Mouse (Mus musculus) midbrain, embryonic 16.5 days (tissue): ENCODE results near the gene Ankrd50. TPM values are rescaled to one million over a fixed set of nuclear protein-coding genes. Genes with fewer than 3 reads are reported as not detected.

Experiments
- ATAC-seq: fragments of 200-750 bp; cut with Nextera tagmentation; 2 replicates; pipeline ENCODE4 v1.8.0; 2017; ENCODE audit warnings: moderate TSS enrichment
- H3K27ac ChIP-seq: fragments of 300-500 bp; sonication (generic); 2 replicates; pipeline ENCODE4 v1.5.1; 2014; ENCODE audit warnings: mild to moderate bottlenecking, low read length, mixed read lengths
- H3K27me3 ChIP-seq: fragments of 300-500 bp; sonication (generic); 2 replicates; pipeline ENCODE4 v1.6.1; 2014; ENCODE audit warnings: low read depth, low read length, mixed read lengths; ENCODE audit not compliant: control insufficient read depth, insufficient read depth
- H3K36me3 ChIP-seq: fragments of 300-500 bp; sonication (generic); 2 replicates; pipeline ENCODE4 v1.6.1; 2014; ENCODE audit warnings: mild to moderate bottlenecking, low read length, moderate library complexity, mixed read lengths; ENCODE audit not compliant: control insufficient read depth, insufficient read depth
- H3K4me1 ChIP-seq: fragments of 300-500 bp; sonication (generic); 2 replicates; pipeline ENCODE4 v1.6.1; 2014; ENCODE audit warnings: mild to moderate bottlenecking, low read length, mixed read lengths; ENCODE audit not compliant: control insufficient read depth, insufficient read depth
- H3K4me2 ChIP-seq: fragments of 300-500 bp; sonication (generic); 2 replicates; pipeline ENCODE4 v1.6.1; 2014; ENCODE audit warnings: mild to moderate bottlenecking, low read length, mixed read lengths
- H3K4me3 ChIP-seq: fragments of 300-500 bp; sonication (generic); 2 replicates; pipeline ENCODE4 v1.5.1; 2014; ENCODE audit warnings: low read depth, mild to moderate bottlenecking, low read length, moderate library complexity, mixed read lengths
- H3K9ac ChIP-seq: fragments of 300-500 bp; sonication (generic); 2 replicates; pipeline ENCODE4 v1.6.1; 2014; ENCODE audit warnings: low read depth, low read length, mixed read lengths
- H3K9me3 ChIP-seq: fragments of 300-500 bp; sonication (generic); replicated peaks from 2 replicates; pipeline ENCODE4 v1.6.1; 2014; ENCODE audit warnings: mild to moderate bottlenecking, low read length, mixed read lengths; ENCODE audit not compliant: control insufficient read depth, poor library complexity, severe bottlenecking
- WGBS: fragments of 180-500 bp; shearing (Covaris S2); extraction: QIAGEN DNeasy Blood & Tissue Kit; methylation state at CpG from one replicate; pipeline ENCODE4 v1.1.7; 2014; 5-methylcytosine and 5-hydroxymethylcytosine counted together
- polyA plus RNA-seq: library from polyadenylated mRNA; unstranded; fragments of >200 nt; fragmentation: Nextera tagmentation; extraction: Ambion mirVana; gene quantifications from 2 replicates; pipeline ENCODE4 v1.2.1, GENCODE M21; 2015

The Ankrd50 gene
- polyA plus RNA-seq, 1 experiment from 2014 or later = 21.4 TPM

DNA sequence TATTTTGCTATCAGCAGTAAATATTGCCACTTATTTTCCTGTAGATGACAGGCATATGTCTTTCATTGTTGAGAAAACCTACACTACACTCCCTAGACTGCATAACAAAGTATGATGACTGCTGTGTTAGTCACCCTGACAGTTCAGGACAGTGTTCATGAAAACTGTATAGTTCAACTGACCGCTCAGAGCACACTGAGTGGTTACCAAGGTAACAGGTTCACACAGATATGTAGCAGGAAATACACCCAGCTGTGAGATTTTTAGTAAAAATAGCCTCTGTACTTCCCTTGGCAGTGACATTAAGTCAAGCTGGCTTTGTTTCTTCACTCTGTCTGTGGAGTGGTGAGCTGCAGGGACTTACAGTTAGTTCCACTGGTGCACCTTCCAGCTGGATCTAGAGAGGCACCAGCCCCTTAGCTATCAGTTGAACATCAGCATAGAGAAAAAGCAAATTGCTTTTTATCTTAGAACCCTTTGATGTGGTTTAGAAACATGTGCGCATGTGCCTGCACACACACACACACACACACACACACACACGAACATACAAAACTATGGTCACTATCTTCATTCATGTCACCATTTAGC is 12.2 kb upstream of the Ankrd50 start:
- Histone ChIP-seq H3K9ac (no peak overlapping the region), H3K36me3 (no peaks in the 10 kb centered on the region), H3K27ac (no peak overlapping the region), H3K4me1 (no peaks in the 10 kb centered on the region), H3K4me3 (no peak overlapping the region), H3K27me3 (no peaks in the 10 kb centered on the region), H3K9me3 (no peaks in the 10 kb centered on the region), H3K4me2 (no peak overlapping the region)
- WGBS = 75% methylated on average over 3 of the region's 3 CpGs
- peak; percentile 66 for ATAC-seq

DNA sequence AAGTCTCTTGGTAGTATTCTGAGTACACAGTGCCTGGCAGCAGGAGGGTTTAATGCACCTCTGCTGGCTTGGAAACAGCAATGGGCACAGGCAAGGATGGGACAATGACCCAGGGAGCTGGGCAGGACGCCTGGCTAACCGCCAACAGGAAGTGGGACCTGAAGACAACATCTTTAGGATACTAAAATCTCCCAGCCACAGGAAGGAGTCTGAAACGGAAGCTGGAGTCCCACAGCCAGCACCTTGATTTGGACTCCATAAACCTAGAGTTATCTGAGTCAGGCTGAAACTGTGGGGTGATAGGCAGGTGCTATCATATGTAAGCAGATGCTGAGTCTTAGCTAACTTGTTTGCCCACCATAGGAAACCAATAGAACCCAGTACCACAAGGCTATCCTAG is 7.1 kb upstream of the Ankrd50 start:
- Histone ChIP-seq H3K27me3 (no peaks in the 10 kb centered on the region), H3K4me2 (no peak overlapping the region), H3K9me3 (no peaks in the 10 kb centered on the region), H3K27ac (no peak overlapping the region), H3K4me1 (no peaks in the 10 kb centered on the region), H3K36me3 (no peaks in the 10 kb centered on the region), H3K4me3 (no peak overlapping the region), H3K9ac (no peak overlapping the region)
- no peak for ATAC-seq
- WGBS = 80% methylated on average over 3 of the region's 3 CpGs

DNA sequence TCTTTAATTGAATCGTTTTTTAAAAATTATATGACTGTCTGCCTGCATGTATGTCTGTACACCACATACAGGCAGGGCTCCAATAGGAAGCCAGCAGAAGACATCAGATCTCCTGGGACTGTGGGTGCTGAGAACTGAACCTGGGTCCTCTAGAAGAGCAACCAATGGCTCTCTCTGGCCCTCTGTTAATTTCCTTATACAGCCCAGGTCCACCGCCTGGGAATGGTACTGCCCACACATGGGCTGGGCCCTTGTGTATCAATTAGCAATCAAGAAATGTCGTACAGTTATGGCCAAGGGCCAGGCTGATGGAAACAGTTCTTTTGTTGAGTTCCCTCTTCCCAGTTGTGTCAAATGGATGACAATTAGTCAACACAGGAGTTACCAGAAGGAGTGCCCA is 6.6 kb upstream of the Ankrd50 start:
- H3K27me3 ChIP-seq = no peaks in the 10 kb centered on the region
- H3K4me3 ChIP-seq = no peak overlapping the region
- no peaks in the 10 kb centered on the region for H3K9me3 ChIP-seq
- no peaks in the 10 kb centered on the region for H3K4me1 ChIP-seq
- no peaks in the 10 kb centered on the region for H3K36me3 ChIP-seq
- 81% methylated on average over 3 of the region's 3 CpGs for WGBS
- ATAC-seq = no peak
- H3K9ac ChIP-seq = no peak overlapping the region
- no peak overlapping the region for H3K27ac ChIP-seq
- H3K4me2 ChIP-seq = no peak overlapping the region

DNA sequence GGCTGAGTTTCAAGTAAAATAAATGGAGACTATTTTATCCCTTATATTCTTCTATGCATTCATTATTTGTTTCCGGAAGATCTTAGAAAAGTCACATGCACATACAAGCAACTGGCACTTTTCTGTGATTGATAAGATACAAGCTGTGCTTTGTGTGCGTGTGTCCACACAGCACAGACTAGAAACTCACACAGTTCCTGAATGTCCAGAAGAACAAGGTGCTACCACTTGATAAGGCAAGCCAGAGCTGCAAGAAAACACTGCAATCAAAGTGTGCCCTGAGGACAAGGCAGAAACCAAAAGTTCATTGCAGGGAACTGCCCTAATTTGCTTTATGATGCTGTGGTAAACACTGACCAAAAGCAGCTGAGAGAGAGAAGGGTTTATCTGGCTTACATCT is 6.1 kb upstream of the Ankrd50 start:
- Histone ChIP-seq H3K9me3 (no peaks in the 10 kb centered on the region), H3K27ac (no peak overlapping the region), H3K4me3 (no peak overlapping the region), H3K27me3 (no peaks in the 10 kb centered on the region), H3K36me3 (no peaks in the 10 kb centered on the region), H3K9ac (no peak overlapping the region), H3K4me1 (no peaks in the 10 kb centered on the region), H3K4me2 (no peak overlapping the region)
- 85% methylated on average over 2 of the region's 2 CpGs for WGBS
- ATAC-seq = no peak

DNA sequence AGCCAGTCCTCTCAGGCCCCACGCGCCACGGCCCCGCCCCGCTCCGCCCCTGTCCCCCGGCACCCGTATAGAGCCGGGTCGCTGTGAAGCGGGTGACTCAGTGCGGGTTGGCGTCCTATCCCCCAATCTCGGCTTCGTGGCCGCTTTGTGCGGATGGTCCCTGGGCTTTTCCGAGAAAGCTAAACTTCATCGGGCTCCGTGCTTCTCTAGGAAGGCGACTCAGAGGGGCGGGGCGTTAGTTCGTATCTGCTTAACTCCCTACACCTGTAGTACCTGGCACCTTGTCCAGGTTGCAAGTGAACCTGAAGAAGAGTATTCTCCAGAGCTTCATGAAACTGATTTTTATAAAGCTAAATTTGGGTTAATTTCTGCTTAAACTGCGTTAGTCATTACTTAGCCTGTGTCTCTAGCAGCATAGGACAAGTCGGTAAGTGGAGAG is 482 bp upstream of the Ankrd50 start:
- Histone ChIP-seq H3K4me2 (peak overlapping the region; percentile 88), H3K27me3 (no peaks in the 10 kb centered on the region), H3K36me3 (no peaks in the 10 kb centered on the region), H3K4me1 (peaks cover 31% of the 10 kb centered on the region), H3K9me3 (no peaks in the 10 kb centered on the region), H3K4me3 (peak overlapping the region; percentile 98), H3K27ac (peak overlapping the region; percentile 58), H3K9ac (peak overlapping the region; percentile 52; the same call in 1 of the 2 replicates)
- WGBS = 2% methylated on average over 26 of the region's 26 CpGs
- ATAC-seq = peak; percentile 97

DNA sequence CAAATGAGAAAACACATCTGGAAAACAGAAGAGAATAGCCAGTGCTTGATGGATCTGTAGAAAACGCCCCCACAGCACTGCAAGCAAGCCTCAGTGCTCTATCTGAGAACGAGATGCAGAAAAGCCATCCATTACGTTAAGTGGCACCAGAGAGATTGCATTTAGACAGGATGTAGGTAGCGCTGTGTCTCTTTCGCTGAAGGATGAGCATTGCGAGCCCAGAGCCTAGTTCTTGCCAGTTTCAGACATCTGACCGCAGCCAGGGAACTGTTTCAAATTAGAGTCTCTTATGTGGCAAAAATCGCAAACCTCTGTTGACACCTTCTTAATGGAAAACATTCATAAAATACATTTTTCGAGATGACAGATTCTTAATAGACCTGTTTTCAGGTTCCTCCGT is 1.1 kb downstream of the Ankrd50 start:
- Histone ChIP-seq H3K27me3 (no peaks in the 10 kb centered on the region), H3K4me1 (peaks cover 40% of the 10 kb centered on the region), H3K36me3 (no peaks in the 10 kb centered on the region), H3K9me3 (no peaks in the 10 kb centered on the region), H3K4me2 (peak overlapping the region; percentile 88), H3K9ac (peak overlapping the region; percentile 99), H3K4me3 (peak overlapping the region; percentile 98), H3K27ac (peak overlapping the region; percentile 50; the same call in 1 of the 2 replicates)
- WGBS = 15% methylated on average over 10 of the region's 10 CpGs
- no peak for ATAC-seq

DNA sequence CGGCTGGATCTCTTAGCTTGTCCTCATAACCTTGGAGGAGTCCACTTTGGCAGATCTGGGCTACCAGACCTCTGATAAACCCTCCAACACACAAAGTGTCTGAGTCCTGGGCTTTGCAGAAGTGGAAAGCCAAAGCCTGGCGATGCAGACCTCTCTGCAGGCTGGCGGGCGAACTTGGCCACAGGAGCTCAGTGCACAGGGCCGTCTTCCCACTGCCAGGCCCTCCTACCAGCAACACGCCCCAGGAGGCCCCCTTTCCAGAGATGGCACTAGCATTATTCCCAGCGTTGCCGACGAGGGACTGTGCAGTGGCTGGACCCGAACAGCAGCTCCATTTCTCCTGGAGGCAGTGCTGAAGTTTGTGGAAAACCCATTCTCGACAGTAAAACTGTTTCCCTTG is 1.9 kb downstream of the Ankrd50 start:
- WGBS = 14% methylated on average over 11 of the region's 11 CpGs

DNA sequence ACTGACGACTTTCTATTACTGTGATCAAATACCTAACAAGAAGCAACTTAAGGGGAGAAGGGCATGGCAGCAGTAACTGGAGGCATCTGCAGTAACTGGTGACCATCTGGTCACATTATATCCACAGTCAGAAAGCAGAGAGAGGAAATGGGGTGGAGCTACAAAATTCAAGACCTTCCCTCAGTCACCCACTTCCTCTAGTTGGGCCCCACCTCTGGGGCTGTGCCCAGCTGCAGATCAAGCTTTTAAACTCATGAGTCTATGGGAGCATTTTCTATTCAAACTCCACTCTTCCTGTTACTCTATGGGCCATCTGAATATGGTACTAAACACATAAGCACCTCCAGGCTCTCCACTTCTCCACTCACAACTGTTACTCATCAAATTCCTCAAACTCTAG is 3.5 kb downstream of the Ankrd50 start:
- H3K4me1 ChIP-seq = peaks cover 54% of the 10 kb centered on the region
- H3K27ac ChIP-seq = no peak overlapping the region
- no peaks in the 10 kb centered on the region for H3K9me3 ChIP-seq
- H3K4me2 ChIP-seq = peak overlapping the region; percentile 54
- no peak overlapping the region for H3K9ac ChIP-seq
- 55% methylated on average over 1 of the region's 1 CpGs for WGBS
- peak overlapping the region; percentile 29 for H3K4me3 ChIP-seq
- no peaks in the 10 kb centered on the region for H3K36me3 ChIP-seq
- ATAC-seq = no peak
- no peaks in the 10 kb centered on the region for H3K27me3 ChIP-seq

More for the DNA sequence above, 1.9 kb downstream of the Ankrd50 start:
- peak overlapping the region; percentile 98 for H3K4me3 ChIP-seq
- H3K9me3 ChIP-seq = no peaks in the 10 kb centered on the region
- 0 out of 2 replicates have a peak overlapping the region, but pooled peaks have one; percentile 23 for H3K27ac ChIP-seq
- no peaks in the 10 kb centered on the region for H3K27me3 ChIP-seq
- H3K9ac ChIP-seq = peak overlapping the region; percentile 99
- no peaks in the 10 kb centered on the region for H3K36me3 ChIP-seq
- no peak for ATAC-seq
- peak overlapping the region; percentile 88 for H3K4me2 ChIP-seq
- peaks cover 47% of the 10 kb centered on the region for H3K4me1 ChIP-seq

DNA sequence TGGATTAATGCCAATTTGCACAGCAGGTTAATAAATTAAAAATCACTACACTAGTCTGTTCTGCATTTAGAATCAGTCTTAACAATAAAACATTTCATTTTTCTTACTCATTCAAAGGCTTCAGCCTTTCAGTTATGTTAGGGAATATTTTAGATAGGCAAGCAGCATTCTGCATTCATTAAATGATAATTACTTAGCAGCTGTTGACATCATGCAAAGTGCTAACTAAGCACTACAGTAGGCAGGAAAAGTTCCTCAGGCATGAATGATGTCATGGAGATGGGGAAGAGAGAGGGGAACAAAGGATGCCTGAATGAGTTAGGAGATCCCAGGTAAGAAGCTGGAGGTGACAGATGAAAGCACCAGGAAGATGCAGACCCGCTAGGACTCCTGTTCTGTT is 6.7 kb downstream of the Ankrd50 start:
- no peak overlapping the region for H3K4me3 ChIP-seq
- no peaks in the 10 kb centered on the region for H3K27me3 ChIP-seq
- no peaks in the 10 kb centered on the region for H3K9me3 ChIP-seq
- no peaks in the 10 kb centered on the region for H3K36me3 ChIP-seq
- H3K4me2 ChIP-seq = peak overlapping the region; percentile 10
- peaks cover 67% of the 10 kb centered on the region for H3K4me1 ChIP-seq
- H3K27ac ChIP-seq = no peak overlapping the region
- H3K9ac ChIP-seq = no peak overlapping the region
- no peak for ATAC-seq
- 52% methylated on average over 1 of the region's 1 CpGs for WGBS
